Mouse (Mus musculus) urinary bladder, postnatal 4 days (tissue): ENCODE measurements around the gene Jak3.

Experiments used
- DNase-seq, 2 experiments: peaks; one replicate each; pipeline ENCODE4 v3.0.0; 2021 to 2022; ENCODE audit warnings: low spot score in 2 of 2

The Jak3 gene

GRCm38 (mm10) chr8:71665331-71666130 is 10.6 kb upstream of the Jak3 start:
- peak; percentile 72 to 91 for DNase-seq

GRCm38 (mm10) chr8:71666855-71667254 is 9.2 kb upstream of the Jak3 start:
- DNase-seq: no peak

GRCm38 (mm10) chr8:71667256-71667655 is 8.8 kb upstream of the Jak3 start:
- no peak for DNase-seq

GRCm38 (mm10) chr8:71668220-71668975 is 7.7 kb upstream of the Jak3 start:
- no peak for DNase-seq

- no peak for DNase-seq
These were observed 5.9 kb upstream of the Jak3 start for GRCm38 (mm10) chr8:71670198-71670597.

GRCm38 (mm10) chr8:71670621-71671548 is 5.2 kb upstream of the Jak3 start:
- no peak for DNase-seq

GRCm38 (mm10) chr8:71671549-71671965 is 4.5 kb upstream of the Jak3 start, which contains the start of gene Unc13a:
Unc13a (minus strand) TSS chr8:71671757.
- peak; percentile 82 to 93 for DNase-seq

GRCm38 (mm10) chr8:71672168-71672735 is 3.8 kb upstream of the Jak3 start:
- DNase-seq: no peak

GRCm38 (mm10) chr8:71674071-71674470 is 2.0 kb upstream of the Jak3 start:
- no peak for DNase-seq

GRCm38 (mm10) chr8:71675456-71676019 is 558 bp upstream of the Jak3 start:
- no peak for DNase-seq

- no peak for DNase-seq
These were observed 707 bp downstream of the Jak3 start for GRCm38 (mm10) chr8:71676803-71677202.

GRCm38 (mm10) chr8:71677555-71677954 is 1.5 kb downstream of the Jak3 start:
- no peak for DNase-seq

GRCm38 (mm10) chr8:71678216-71678615 is 2.1 kb downstream of the Jak3 start:
- no peak for DNase-seq

GRCm38 (mm10) chr8:71679116-71679515 is 3.0 kb downstream of the Jak3 start:
- DNase-seq: no peak

GRCm38 (mm10) chr8:71679550-71680168 is 3.6 kb downstream of the Jak3 start:
- no peak for DNase-seq

GRCm38 (mm10) chr8:71680471-71680870 is 4.4 kb downstream of the Jak3 start:
- no peak for DNase-seq

- DNase-seq: no peak
These were observed 5.3 kb downstream of the Jak3 start for GRCm38 (mm10) chr8:71681369-71681915.

- no peak for DNase-seq
These were observed 6.7 kb downstream of the Jak3 start for GRCm38 (mm10) chr8:71682832-71683231.

- DNase-seq: no peak
These were observed 8.6 kb downstream of the Jak3 start for GRCm38 (mm10) chr8:71684701-71685100.

- DNase-seq: no peak
These were observed 9.5 kb downstream of the Jak3 start for GRCm38 (mm10) chr8:71685573-71685972.
